Mouse (Mus musculus) c-Kit-negative CD71-positive TER-119-positive erythroid progenitor cells, embryonic 14.5 days (primary cell): Measurements from ENCODE around the gene Tnfrsf4.

Source experiments
- DNase-seq: peaks from one replicate; pipeline ENCODE4 v3.0.0-alpha.2; 2013; ENCODE audit warnings: low read depth, low spot score

Gene Tnfrsf4

DNA sequence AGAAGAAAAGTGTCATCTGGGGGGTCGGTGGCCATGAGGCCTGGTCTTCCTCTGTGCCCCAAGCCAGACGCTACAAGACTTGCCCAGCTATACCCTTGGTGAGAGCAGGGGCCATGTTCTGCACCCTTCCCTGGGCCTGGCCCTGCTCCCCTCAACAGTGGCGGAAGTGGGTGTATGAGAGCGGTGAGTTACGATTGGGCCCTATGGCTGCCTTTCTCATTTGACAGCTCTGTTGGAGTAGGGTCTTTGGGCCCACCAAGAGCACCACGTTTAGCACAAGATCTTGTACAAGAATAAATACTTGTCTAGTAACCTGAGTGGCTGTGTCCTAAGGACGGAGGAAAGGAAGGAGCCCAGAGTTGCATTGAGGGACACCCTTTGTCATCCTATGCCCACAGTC, 14.9 kb downstream of the Tnfrsf4 start:
- no peak for DNase-seq

DNA sequence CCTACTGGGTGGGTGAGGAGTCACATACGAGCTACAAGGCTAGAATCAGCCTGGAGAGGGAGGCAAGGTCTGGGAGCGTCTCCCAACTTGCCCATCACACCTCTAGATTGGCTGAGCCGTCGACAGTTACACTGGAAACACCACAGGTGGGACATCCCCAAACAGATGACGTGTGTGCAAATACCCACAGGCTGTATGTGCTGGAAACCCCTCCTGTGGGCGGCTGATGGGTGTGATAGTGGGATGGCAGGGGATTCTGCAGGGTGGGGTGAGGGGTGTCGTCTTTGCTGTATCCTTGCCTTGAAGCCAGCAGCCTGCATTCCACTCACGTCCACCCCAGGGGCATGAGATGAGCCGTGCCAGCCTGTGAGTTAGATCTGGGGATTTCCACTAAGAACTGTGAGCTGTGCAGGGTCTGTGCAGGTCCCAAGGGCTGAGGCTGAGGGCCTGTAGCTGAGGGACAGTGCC, 17.0 kb downstream of the Tnfrsf4 start:
- no peak for DNase-seq

DNA sequence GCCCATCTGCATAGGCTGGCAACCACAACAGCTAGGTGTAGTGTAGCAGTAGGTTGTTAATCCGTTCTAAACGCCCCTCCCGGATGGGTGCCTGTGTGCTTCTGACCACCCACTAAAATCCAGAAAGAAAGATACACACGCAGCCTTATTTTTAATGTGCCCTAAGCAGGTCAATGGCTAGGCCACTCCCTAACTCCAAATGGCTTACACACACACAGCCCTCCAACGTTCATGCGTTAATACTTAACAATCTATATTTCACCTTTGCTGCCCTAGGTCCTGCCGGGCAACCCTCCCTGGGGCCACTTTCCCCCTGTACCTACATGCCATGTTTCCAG, 17.6 kb downstream of the Tnfrsf4 start:
- no peak for DNase-seq

DNA sequence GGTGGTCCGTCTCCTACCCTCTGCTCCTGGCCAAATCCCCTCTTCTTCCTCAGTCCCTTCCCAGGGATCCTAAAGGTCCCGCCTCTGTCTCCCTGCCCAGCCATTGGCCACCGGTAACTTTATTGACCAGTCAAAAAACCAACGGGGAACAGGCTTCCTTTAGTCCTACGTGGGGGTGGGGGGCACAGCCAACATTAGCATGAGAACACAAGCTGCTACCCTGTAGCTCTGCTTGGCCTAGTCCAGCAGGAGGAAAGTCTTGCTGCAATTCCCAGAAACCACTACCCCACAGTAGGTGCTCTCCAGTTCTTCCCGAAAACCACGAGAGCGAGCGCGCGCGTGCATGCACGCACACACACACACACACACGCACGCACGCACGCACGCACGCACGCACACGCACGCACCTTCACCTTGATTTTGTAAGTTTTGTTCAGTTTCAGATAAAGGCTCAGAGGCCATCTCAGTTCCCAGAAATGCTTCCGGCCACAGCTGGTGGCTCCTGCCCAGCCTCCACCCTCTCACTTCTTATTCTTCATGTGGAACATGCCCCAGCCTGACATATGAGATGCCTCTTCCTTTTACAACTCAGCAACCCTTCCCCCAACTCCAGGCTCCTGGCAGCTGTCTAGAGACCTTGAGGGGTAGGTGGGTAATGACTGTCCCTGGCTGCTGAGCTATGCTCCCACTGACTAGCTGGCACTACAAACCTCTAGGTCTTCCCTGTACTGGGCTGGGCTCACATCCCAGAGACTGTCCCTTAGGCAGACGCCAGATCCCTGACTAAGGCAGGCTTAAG, 18.1 kb downstream of the Tnfrsf4 start:
- DNase-seq = no peak

DNA sequence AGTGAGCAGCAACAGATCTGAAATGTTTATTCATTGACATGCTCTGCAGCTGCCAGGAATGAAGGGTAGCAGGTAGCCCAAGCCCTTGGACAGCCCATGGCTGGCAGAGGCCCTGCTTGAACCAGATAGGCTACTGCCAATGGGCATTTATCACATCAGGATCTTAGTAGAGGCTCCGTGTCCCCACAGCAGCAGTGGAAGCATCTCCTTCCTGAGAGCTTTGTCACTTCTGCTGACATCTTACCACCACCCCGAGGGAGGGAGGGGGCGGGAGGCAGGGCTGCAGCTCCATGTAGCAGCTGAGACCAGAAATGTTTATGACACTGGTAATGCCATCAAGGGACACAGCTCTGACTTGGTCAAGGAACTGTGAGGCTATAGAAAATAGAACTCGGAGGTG, 19.2 kb downstream of the Tnfrsf4 start:
- no peak for DNase-seq

DNA sequence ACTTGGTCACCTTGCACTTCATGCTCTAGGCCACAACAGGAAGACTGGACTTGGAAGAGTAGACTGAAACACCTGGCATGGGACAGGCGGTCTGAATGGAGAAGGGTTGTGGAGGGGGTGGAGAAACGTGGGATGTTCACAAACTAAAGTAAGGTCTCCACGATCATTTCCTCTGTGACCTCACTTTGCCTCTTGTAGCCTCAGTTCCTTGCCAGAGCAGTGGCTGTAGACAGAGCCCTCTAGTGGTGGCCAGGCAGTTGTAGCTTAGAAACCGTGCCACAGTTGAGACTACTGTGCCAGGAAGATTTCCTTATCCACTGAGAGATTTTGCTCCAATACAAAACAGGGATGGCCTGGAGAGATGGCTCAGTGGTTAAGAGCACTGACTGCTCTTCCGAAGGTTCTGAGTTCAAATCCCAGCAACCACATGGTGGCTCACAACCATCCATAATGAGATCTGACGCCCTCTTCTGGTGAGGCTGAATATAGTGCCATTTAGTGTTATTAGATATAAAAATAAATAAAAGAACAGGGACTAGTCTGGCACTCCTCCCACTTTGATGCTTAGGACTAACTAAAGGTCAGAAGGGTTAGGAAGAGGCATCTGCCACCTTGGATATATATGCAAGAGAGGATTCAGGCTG, 20.0 kb downstream of the Tnfrsf4 start:
- peak; percentile 12 for DNase-seq

DNA sequence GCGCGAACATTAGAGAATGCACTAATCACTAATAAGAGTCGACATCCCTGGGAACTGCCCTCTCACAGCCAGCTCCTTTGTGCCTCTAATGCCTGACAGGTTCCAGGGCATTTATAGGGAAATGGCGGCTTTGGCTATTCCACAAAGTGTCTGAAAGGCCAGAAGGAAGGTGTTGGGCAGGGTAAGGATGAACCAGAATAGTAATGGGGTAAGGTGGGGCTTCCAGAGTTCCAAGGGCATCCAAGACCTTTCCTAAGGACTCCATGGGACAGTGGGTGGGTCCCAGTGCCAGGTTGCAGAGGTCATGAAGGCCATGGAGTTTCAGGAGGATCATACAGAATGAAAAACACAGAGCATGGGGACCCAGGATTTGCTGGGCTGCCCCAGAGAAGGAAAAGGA, 20.7 kb downstream of the Tnfrsf4 start:
- no peak for DNase-seq

DNA sequence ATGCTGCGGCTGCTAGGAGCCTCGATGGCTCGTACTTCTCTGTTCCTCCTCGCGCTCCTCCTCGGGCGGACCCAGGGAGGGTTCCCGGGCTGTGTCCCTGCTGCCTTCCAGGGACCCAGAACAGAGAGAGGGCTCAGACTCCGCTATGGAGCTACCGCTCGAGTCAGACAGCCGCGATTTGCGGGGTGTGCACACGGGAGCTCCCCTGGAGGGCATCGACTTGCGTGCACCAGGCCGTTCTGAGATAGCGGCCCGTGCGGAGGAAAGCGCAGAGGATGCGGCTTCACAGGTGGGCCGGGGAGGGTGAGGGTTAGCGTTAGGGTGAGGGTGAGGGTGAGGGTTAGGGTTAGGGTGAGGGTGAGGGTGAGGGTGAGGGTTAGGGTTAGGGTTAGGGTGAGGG, 21.3 kb downstream of the Tnfrsf4 start:
- no peak for DNase-seq

DNA sequence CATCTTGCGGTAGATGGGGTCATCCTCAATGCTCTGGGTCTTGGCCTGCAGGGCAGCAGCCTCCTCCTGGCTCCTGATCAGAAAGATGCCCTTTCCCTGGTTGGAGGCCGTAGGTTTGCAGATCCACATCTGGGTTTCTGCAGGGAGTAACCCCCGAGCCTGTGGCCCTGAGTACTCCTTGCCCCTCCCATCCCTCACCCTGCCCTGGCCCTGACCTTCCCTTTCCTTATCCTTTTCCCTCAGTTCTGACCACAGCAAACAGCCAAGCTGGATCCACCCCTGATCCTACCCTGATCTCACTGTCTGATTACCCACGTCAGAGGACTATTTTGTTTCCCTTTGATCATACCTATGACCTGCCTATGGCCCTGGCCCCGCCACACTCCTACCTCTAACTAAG, 31.1 kb downstream of the Tnfrsf4 start:
- no peak for DNase-seq

DNA sequence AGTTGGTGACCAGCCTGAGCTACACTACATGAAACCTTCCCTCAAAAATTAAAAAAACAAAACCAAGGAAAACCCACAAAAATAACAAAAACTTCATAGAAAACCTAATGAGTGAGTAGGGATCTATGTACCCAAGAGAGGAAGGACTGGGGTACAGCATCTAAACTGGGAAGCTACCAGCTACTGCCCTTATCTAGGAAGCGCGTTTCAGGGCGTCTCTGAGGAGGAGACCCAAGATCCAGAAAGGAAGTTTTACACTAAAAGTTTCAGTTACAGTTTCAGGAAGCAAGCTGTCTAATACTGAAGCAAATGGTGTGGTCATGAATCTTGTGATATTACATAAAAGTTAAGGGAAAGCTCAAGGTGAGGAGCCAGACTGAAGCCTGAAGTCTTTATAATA, 36.1 kb downstream of the Tnfrsf4 start:
- DNase-seq = no peak

DNA sequence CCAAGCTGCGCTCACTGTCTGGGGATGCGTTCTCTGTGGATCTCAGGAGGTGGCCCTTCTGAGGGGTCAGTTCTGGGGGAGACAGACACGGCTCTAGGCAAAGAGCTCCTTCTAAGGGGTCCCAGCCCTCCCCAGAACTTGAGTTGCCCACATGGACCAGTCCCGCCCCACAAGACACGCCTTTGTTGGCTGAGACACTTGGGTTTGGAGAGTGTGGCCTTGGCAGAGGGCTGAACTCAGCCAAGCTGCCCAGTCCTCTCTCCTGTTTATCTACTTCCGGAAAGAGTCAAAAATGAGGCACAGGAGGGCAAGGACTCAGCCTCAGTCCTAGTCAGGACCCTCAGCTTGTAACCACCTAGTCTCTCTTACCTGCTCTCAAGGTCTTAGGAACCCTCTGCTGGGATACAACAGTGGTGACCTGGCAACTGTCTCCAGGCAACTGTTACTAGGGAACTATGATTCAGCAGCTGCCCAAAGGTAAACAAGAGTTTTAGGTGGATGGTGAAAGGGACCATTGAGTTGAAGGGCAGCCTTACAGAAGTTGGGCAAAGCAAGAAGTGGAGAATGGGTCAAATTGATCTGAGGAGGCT, 36.8 kb downstream of the Tnfrsf4 start:
- no peak for DNase-seq

DNA sequence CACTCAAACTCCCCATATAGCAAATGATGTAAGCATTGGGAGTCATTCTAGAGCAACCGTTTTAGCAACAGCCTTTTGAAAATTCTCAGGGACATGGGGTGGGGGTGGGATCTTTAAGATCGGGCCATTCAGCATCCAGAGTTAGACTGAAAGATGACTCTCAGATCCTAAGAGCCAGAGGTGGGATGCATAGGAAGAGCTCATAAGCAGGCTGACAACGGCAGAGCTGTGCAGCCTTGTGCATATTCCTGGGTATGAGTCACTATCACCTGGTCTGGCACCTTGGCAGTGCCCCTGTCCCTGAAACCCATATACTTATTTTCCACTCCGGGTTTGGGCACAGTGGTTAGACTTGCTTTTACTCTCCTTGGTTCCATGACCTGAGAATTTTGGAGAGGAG, 39.5 kb downstream of the Tnfrsf4 start:
- DNase-seq = no peak

DNA sequence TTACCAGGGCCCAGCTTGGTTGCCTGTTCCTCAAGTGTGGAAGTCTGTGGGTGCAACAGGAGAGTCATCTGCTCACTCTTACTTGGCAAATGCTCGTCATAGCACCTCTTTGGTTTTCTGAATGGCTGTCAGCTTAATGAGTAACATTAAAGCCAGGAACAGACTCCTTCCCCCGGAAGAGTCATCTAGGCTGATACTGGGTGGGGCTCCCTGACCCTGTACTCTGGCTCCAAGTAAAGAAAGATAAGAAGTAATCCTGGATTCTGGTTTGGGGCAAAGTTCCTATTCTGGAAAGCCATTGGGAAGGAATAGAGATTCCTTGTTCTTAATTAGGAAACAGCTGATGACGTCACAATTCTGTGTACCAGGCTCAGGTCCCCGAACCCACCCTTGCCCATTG, 40.5 kb downstream of the Tnfrsf4 start:
- no peak for DNase-seq

DNA sequence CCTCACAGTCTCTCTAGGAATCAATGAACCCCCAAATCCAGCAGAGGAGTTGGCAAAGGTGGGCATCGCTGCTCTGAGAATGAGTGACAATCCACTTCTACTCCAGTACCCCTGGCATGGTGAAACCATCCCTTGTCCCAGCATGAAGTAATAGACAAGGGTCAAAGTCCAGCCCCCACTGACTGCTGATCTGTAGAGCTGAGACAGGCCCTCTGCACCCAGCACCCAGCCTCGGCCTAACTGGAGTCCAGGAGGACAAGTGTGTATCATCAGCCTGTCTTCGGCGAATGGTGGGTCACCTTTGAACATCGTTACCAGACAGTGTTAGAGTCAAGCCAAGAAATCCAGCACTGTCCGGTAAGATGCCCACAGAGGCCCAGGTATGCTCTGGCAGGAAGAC, 41.0 kb downstream of the Tnfrsf4 start:
- DNase-seq = no peak

DNA sequence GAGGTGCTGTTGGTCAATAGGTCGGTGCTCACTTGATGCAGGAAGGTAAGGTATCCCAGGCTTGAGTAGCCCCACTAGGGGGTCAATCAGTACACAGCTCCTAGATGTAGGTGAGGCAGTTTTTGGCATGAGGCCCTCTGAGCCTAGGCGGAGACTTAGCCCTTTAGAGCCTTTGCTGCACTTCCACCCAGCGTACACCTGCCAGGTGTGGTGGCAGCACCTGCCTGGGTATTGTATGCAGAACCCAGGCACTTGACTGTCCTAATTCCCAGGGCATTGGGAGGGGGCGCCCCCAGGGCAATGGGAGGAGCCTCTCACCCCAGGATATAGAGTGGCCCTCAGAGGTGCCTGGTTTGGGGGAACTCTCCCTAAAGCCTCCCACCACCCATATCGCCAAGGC, 41.5 kb downstream of the Tnfrsf4 start:
- no peak for DNase-seq

DNA sequence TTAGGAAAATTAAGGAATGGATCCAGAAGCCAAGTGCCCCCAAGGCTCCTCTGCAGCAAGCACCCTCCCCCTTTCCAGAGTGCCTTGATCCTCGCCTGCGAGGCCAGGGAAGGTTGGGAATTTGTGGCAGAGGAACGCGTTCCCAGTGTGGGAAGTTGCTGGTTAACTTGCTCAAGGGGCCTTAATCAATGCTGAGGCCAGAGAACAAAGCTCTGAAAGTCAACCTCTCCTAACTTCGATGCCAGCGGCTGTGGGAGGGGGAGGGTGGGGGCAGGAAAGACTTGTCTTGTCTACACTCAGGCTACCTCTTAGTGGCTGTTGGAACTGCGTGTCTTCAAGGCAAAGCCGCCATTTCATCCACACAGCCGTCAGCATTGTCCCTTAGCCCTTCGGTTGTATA, 44.1 kb downstream of the Tnfrsf4 start:
- no peak for DNase-seq

DNA sequence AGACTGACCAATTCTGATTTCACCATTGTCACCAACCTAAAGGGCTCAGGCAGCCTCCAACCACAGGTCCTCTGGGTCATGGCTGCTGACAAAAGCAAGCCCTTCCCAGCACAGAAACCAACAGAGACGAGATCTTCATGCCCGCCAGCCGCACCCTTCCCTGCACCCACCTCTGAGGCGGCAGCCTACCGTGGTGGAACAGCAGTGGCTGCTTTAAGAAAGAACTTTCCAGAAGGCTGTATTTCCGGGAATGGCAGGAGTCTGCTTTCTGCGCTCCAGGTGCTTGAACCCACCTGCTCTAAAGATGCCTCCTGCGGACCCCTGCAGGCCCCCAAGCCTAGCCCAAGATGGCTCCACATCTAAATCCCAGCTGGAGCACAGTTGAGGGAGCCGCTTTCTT, 45.2 kb downstream of the Tnfrsf4 start:
- DNase-seq = no peak

DNA sequence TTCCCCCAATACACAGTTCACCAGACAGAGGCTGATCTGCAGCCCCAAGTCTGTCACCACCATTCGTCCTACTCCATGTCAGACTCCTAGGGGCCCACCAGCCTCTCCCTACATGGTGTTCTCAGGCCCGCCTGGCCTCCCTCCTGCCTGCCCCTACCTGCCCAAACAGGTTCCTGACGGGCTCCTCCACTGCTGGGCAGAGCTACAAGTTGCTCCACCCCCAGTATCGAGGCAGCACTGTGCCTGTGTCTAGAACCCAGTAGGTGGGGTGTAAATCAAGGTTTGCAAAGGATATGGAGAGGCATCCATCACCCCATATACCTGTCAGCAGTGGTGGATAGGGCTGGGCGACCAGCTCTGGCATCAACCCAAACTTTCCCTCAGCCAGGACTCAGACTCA, 45.6 kb downstream of the Tnfrsf4 start, which contains the start of gene Ttll10:
Gene Ttll10 (minus strand): TSS at position 154 of the 400 bp plus-strand sequence.
- no peak for DNase-seq

DNA sequence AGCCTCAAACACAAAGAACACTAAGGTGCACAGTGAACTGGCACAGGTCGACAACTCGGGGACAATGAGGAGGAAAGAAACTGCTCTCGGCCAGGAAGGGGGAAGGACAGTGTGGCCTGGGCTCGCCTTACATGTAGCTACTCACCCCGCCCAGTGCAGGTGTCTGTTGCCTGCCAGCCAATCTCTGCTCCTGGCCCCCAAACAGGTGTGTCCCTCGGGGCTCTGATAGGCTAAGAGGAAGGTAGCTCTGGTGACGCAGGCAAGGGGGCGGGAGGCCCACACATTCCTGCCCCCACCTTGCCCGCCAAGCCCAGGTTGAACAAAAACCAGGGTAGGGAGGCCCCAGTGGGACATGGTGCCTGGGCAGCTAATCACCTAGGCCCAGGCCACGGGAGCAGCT, 46.1 kb downstream of the Tnfrsf4 start:
- DNase-seq = no peak

DNA sequence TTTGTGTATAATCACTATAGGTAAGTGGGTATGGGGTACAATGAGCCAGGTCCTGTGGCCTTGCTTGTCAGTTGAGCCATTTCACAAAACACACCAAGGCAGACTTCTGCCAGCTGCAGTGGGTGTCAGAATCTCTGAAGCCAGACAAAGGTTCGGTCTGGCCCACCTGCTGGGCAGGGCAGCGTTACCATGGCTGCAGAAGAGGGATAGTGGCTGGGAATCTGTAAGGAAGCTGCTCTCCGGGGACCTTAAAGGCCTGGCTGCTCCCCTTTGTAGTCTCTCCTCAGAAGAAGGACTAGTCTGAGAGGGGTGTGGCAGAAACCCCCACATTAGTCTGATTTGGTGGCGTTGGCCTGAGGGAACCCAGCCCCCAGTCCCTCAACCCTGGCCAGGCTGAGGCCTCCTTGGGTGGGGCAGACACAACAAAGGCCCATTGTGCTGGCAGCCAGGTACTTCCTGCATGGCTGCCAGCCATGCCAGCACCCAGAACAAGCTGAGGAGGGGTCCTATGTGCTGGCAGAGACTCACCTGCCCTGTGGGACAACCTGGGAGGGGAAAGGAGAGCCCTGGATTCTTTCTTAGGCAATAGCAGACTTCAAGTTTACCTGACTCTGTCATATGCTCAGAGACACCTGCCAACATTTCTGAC, 50.3 kb downstream of the Tnfrsf4 start:
- DNase-seq = no peak

DNA sequence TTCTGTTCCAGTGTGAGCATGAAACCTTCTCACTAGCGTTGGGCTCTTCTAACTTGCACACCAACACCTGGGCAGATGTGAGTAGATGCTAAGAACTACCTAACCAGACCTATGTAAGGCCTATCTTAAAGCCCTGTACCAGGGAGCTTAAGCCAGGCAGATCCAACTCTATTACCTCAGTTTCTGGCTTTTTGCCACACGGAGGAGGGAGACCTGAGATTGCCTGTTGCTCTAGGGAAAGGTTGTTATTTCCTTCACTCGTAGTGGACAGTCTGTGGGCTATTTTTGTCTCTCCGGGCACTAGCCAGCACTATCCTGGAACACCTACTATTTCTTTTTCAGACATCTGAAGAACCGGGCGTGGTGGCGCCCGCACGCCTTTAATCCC, 50.9 kb downstream of the Tnfrsf4 start:
- no peak for DNase-seq

DNA sequence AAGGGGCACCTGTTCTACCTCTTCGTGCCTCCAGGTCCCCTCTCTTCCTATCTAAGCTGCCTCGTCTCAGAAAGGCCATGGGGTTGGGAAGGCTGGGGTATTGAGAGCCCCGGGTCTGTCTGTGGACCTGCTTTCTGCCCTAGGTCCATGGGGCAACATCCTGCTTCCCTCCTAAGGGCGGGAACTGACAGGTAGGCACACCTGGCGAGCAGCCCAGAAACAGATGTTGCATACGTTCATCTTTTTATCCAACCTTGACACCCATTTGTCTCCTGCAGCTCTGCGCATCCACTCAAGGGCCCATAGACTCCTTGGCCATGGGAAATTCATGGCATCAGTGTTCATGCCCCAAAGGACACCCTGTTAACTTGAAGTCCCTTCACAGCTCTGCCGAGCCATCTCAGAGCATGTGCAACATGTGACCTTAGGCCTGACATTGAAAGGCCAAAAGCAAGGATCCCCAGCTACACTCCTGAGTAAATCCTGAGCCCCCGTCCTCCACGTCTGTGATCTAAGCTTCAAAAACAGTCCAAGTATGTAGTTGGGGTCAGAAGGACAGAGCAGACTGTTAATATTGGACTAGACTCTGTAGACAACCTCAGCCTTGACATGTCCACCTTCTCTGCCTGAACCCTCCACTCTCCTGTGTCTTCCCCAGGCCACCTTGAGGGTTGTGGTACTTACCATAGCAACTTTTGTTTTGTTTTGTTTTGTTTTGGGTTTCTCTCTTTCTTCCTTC, 51.7 kb downstream of the Tnfrsf4 start:
- DNase-seq = no peak
